Mouse (Mus musculus): ENCODE data around the gene Ntn3.

Gene Ntn3

GRCm38 (mm10) chr17:24191481-24191880 lies 17.9 kb downstream of the Ntn3 start:
- DNase-seq (ENCODE audit: extremely low spot score, low spot score): no peak

- DNase-seq (ENCODE audit: extremely low spot score, low spot score): no peak
These were observed 18.4 kb downstream of the Ntn3 start for GRCm38 (mm10) chr17:24190934-24191333.

GRCm38 (mm10) chr17:24174259-24174658 lies 35.1 kb downstream of the Ntn3 start:
- no peak for DNase-seq (ENCODE audit: extremely low spot score, low spot score)

- peak; percentile 56 for DNase-seq (ENCODE audit: extremely low spot score, low spot score)
These were observed 35.9 kb downstream of the Ntn3 start for GRCm38 (mm10) chr17:24173423-24173822.

GRCm38 (mm10) chr17:24171738-24172137 lies 37.6 kb downstream of the Ntn3 start:
- no peak for DNase-seq (ENCODE audit: extremely low spot score, low spot score)

- DNase-seq (ENCODE audit: extremely low spot score, low spot score): no peak
These were observed 38.6 kb downstream of the Ntn3 start for GRCm38 (mm10) chr17:24170729-24171128.

GRCm38 (mm10) chr17:24170125-24170524 lies 39.2 kb downstream of the Ntn3 start:
- DNase-seq (ENCODE audit: extremely low spot score, low spot score): no peak

- peak; percentile 96 for DNase-seq (ENCODE audit: extremely low spot score, low spot score)
These were observed 39.8 kb downstream of the Ntn3 start, which contains the start of gene Atp6v0c for GRCm38 (mm10) chr17:24169317-24170065. Atp6v0c (minus strand) TSS chr17:24169702.

- DNase-seq (ENCODE audit: extremely low spot score, low spot score): peak; percentile 67
These were observed 40.6 kb downstream of the Ntn3 start for GRCm38 (mm10) chr17:24168590-24169277.

GRCm38 (mm10) chr17:24167891-24168505 lies 41.3 kb downstream of the Ntn3 start:
- no peak for DNase-seq (ENCODE audit: extremely low spot score, low spot score)

- DNase-seq (ENCODE audit: extremely low spot score, low spot score): no peak
These were observed 42.2 kb downstream of the Ntn3 start for GRCm38 (mm10) chr17:24167120-24167519.

GRCm38 (mm10) chr17:24164566-24165259 lies 44.6 kb downstream of the Ntn3 start:
- no peak for DNase-seq (ENCODE audit: extremely low spot score, low spot score)

- peak; percentile 100 for DNase-seq (ENCODE audit: extremely low spot score, low spot score)
These were observed 46.0 kb downstream of the Ntn3 start, which contains the start of gene Amdhd2 for GRCm38 (mm10) chr17:24163176-24163962. Amdhd2 (minus strand) TSS chr17:24163766.

GRCm38 (mm10) chr17:24162584-24163175 lies 46.7 kb downstream of the Ntn3 start:
- DNase-seq (ENCODE audit: extremely low spot score, low spot score): no peak

GRCm38 (mm10) chr17:24161466-24161865 lies 47.9 kb downstream of the Ntn3 start:
- no peak for DNase-seq (ENCODE audit: extremely low spot score, low spot score)

- no peak for DNase-seq (ENCODE audit: extremely low spot score, low spot score)
These were observed 51.8 kb downstream of the Ntn3 start for GRCm38 (mm10) chr17:24157526-24157925.

GRCm38 (mm10) chr17:24157121-24157520 lies 52.2 kb downstream of the Ntn3 start:
- DNase-seq (ENCODE audit: extremely low spot score, low spot score): no peak

GRCm38 (mm10) chr17:24156394-24156793 lies 52.9 kb downstream of the Ntn3 start:
- no peak for DNase-seq (ENCODE audit: extremely low spot score, low spot score)

GRCm38 (mm10) chr17:24155742-24156141 lies 53.6 kb downstream of the Ntn3 start:
- no peak for DNase-seq (ENCODE audit: extremely low spot score, low spot score)

- DNase-seq (ENCODE audit: extremely low spot score, low spot score): no peak
These were observed 54.9 kb downstream of the Ntn3 start for GRCm38 (mm10) chr17:24154463-24154862.

Data from neural tube, embryonic 10.5 days (tissue).